Mouse (Mus musculus): ENCODE results near the gene Zpld1. TPM values are rescaled to one million over a fixed set of nuclear protein-coding genes. Genes with fewer than 3 reads are reported as not detected.

Zpld1 gene
- 0.06 TPM in 1 of 2 replicates, not detected in the other for polyA plus RNA-seq (2014; fragmentation: Nextera tagmentation; extraction: Ambion mirVana)

- Histone ChIP-seq H3K36me3 (ENCODE audit: control insufficient read depth, insufficient read depth, low read length) (no peaks in the 10 kb centered on the region), H3K9me3 (replicated peaks; ENCODE audit: control insufficient read depth, low read length) (no peaks in the 10 kb centered on the region), H3K4me2 (no peak within 1 kb of the TSS), H3K4me3 (ENCODE audit: low read depth, low read length) (no peak within 1 kb of the TSS), H3K27ac (ENCODE audit: low read depth, low read length) (no peak within 1 kb of the TSS), H3K4me1 (ENCODE audit: control insufficient read depth, insufficient read depth, low read length) (no peaks in the 10 kb centered on the region), H3K27me3 (ENCODE audit: control insufficient read depth, insufficient read depth, low read length) (no peaks in the 10 kb centered on the region), H3K9ac (ENCODE audit: low read depth, low read length) (no peak within 1 kb of the TSS)
- WGBS (ENCODE audit: insufficient replicate concordance) = 96% methylated on average over 2 of the region's 2 CpGs
- no peak for ATAC-seq (replicated peaks; ENCODE audit: insufficient number of reproducible peaks, low FRiP score, low TSS enrichment)
These were observed at the start of gene Zpld1 for GRCm38 (mm10) chr16:55297886-55298285. Gene Zpld1 (minus strand): TSS chr16:55297986.

- ATAC-seq (replicated peaks; ENCODE audit: insufficient number of reproducible peaks, low FRiP score, low TSS enrichment) = no peak
- WGBS (ENCODE audit: insufficient replicate concordance) = 75% methylated on average over 3 of the region's 3 CpGs
- H3K9me3 ChIP-seq (replicated peaks; ENCODE audit: control insufficient read depth, low read length) = no peaks in the 10 kb centered on the region
These were observed 47.9 kb upstream of the Zpld1 start for GRCm38 (mm10) chr16:55345644-55346043.

GRCm38 (mm10) chr16:55321542-55322514, 24.0 kb upstream of the Zpld1 start:
- H3K9ac ChIP-seq (ENCODE audit: low read depth, low read length) = no peak overlapping the region
- H3K36me3 ChIP-seq (ENCODE audit: control insufficient read depth, insufficient read depth, low read length) = no peaks in the 10 kb centered on the region
- no peaks in the 10 kb centered on the region for H3K9me3 ChIP-seq (replicated peaks; ENCODE audit: control insufficient read depth, low read length)
- H3K27ac ChIP-seq (ENCODE audit: low read depth, low read length) = no peak overlapping the region
- WGBS (ENCODE audit: insufficient replicate concordance) = 62% methylated on average over 7 of the region's 8 CpGs
- no peak overlapping the region for H3K4me3 ChIP-seq (ENCODE audit: low read depth, low read length)
- no peaks in the 10 kb centered on the region for H3K27me3 ChIP-seq (ENCODE audit: control insufficient read depth, insufficient read depth, low read length)
- no peak overlapping the region for H3K4me2 ChIP-seq
- no peaks in the 10 kb centered on the region for H3K4me1 ChIP-seq (ENCODE audit: control insufficient read depth, insufficient read depth, low read length)
- ATAC-seq (replicated peaks; ENCODE audit: insufficient number of reproducible peaks, low FRiP score, low TSS enrichment) = no peak

More at GRCm38 (mm10) chr16:55345644-55346043, 47.9 kb upstream of the Zpld1 start:
- Histone ChIP-seq H3K4me2 (no peak overlapping the region), H3K4me1 (ENCODE audit: control insufficient read depth, insufficient read depth, low read length) (no peaks in the 10 kb centered on the region), H3K4me3 (ENCODE audit: low read depth, low read length) (no peak overlapping the region), H3K36me3 (ENCODE audit: control insufficient read depth, insufficient read depth, low read length) (no peaks in the 10 kb centered on the region), H3K27ac (ENCODE audit: low read depth, low read length) (no peak overlapping the region), H3K9ac (ENCODE audit: low read depth, low read length) (no peak overlapping the region), H3K27me3 (ENCODE audit: control insufficient read depth, insufficient read depth, low read length) (no peaks in the 10 kb centered on the region)

DNA sequence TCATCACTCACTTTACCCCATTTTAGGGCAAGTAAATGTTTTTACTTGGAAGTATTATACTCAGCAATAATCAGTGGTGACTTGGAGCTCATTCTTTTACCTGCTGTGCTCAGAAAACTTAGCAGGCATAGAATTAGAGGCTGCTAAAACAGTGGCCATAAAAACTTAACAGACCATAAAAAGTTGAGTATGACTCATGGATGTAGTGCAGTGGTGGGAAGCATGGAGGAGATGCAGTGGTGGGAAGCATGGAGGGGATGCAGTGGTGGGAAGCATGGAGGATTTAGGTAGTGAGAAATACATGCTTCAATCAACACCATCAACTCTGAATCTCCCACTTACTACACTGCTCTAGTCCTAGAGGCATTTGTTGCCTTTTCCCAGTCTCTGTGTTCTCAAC, 19.2 kb upstream of the Zpld1 start:
- no peaks in the 10 kb centered on the region for H3K27me3 ChIP-seq (ENCODE audit: control insufficient read depth, insufficient read depth, low read length)
- no peaks in the 10 kb centered on the region for H3K9me3 ChIP-seq (replicated peaks; ENCODE audit: control insufficient read depth, low read length)
- no peak overlapping the region for H3K27ac ChIP-seq (ENCODE audit: low read depth, low read length)
- H3K4me3 ChIP-seq (ENCODE audit: low read depth, low read length) = no peak overlapping the region
- no peak for ATAC-seq (replicated peaks; ENCODE audit: insufficient number of reproducible peaks, low FRiP score, low TSS enrichment)
- no peaks in the 10 kb centered on the region for H3K4me1 ChIP-seq (ENCODE audit: control insufficient read depth, insufficient read depth, low read length)
- no peak overlapping the region for H3K9ac ChIP-seq (ENCODE audit: low read depth, low read length)
- H3K36me3 ChIP-seq (ENCODE audit: control insufficient read depth, insufficient read depth, low read length) = no peaks in the 10 kb centered on the region
- no peak overlapping the region for H3K4me2 ChIP-seq

- no peaks in the 10 kb centered on the region for H3K27me3 ChIP-seq (ENCODE audit: control insufficient read depth, insufficient read depth, low read length)
- H3K27ac ChIP-seq (ENCODE audit: low read depth, low read length) = no peak overlapping the region
- H3K4me1 ChIP-seq (ENCODE audit: control insufficient read depth, insufficient read depth, low read length) = no peaks in the 10 kb centered on the region
- no peaks in the 10 kb centered on the region for H3K36me3 ChIP-seq (ENCODE audit: control insufficient read depth, insufficient read depth, low read length)
- no peak overlapping the region for H3K4me2 ChIP-seq
- H3K9me3 ChIP-seq (replicated peaks; ENCODE audit: control insufficient read depth, low read length) = no peaks in the 10 kb centered on the region
- WGBS (ENCODE audit: insufficient replicate concordance) = 78% methylated on average over 3 of the region's 3 CpGs
- no peak overlapping the region for H3K4me3 ChIP-seq (ENCODE audit: low read depth, low read length)
- no peak overlapping the region for H3K9ac ChIP-seq (ENCODE audit: low read depth, low read length)
- no peak for ATAC-seq (replicated peaks; ENCODE audit: insufficient number of reproducible peaks, low FRiP score, low TSS enrichment)
These were observed 14.3 kb upstream of the Zpld1 start for GRCm38 (mm10) chr16:55312106-55312505.

GRCm38 (mm10) chr16:55282696-55283095, 15.1 kb downstream of the Zpld1 start:
- Histone ChIP-seq H3K27me3 (ENCODE audit: control insufficient read depth, insufficient read depth, low read length) (no peaks in the 10 kb centered on the region), H3K36me3 (ENCODE audit: control insufficient read depth, insufficient read depth, low read length) (no peaks in the 10 kb centered on the region), H3K4me3 (ENCODE audit: low read depth, low read length) (no peak overlapping the region), H3K4me1 (ENCODE audit: control insufficient read depth, insufficient read depth, low read length) (no peaks in the 10 kb centered on the region), H3K4me2 (no peak overlapping the region), H3K27ac (ENCODE audit: low read depth, low read length) (no peak overlapping the region), H3K9ac (ENCODE audit: low read depth, low read length) (no peak overlapping the region), H3K9me3 (replicated peaks; ENCODE audit: control insufficient read depth, low read length) (no peaks in the 10 kb centered on the region)
- 76% methylated on average over 2 of the region's 2 CpGs for WGBS (ENCODE audit: insufficient replicate concordance)
- no peak for ATAC-seq (replicated peaks; ENCODE audit: insufficient number of reproducible peaks, low FRiP score, low TSS enrichment)

GRCm38 (mm10) chr16:55277447-55277846, 20.3 kb downstream of the Zpld1 start:
- no peak overlapping the region for H3K27ac ChIP-seq (ENCODE audit: low read depth, low read length)
- H3K4me1 ChIP-seq (ENCODE audit: control insufficient read depth, insufficient read depth, low read length) = no peaks in the 10 kb centered on the region
- WGBS (ENCODE audit: insufficient replicate concordance) = 83% methylated on average over 3 of the region's 3 CpGs
- H3K27me3 ChIP-seq (ENCODE audit: control insufficient read depth, insufficient read depth, low read length) = no peaks in the 10 kb centered on the region
- H3K4me2 ChIP-seq = no peak overlapping the region
- H3K36me3 ChIP-seq (ENCODE audit: control insufficient read depth, insufficient read depth, low read length) = no peaks in the 10 kb centered on the region
- no peak overlapping the region for H3K4me3 ChIP-seq (ENCODE audit: low read depth, low read length)
- no peaks in the 10 kb centered on the region for H3K9me3 ChIP-seq (replicated peaks; ENCODE audit: control insufficient read depth, low read length)
- ATAC-seq (replicated peaks; ENCODE audit: insufficient number of reproducible peaks, low FRiP score, low TSS enrichment) = no peak
- no peak overlapping the region for H3K9ac ChIP-seq (ENCODE audit: low read depth, low read length)

GRCm38 (mm10) chr16:55265281-55265680, 32.5 kb downstream of the Zpld1 start:
- WGBS (ENCODE audit: insufficient replicate concordance) = 43% methylated on average over 4 of the region's 4 CpGs
- no peaks in the 10 kb centered on the region for H3K9me3 ChIP-seq (replicated peaks; ENCODE audit: control insufficient read depth, low read length)
- H3K4me2 ChIP-seq = no peak overlapping the region
- H3K36me3 ChIP-seq (ENCODE audit: control insufficient read depth, insufficient read depth, low read length) = no peaks in the 10 kb centered on the region
- H3K27ac ChIP-seq (ENCODE audit: low read depth, low read length) = no peak overlapping the region
- no peaks in the 10 kb centered on the region for H3K27me3 ChIP-seq (ENCODE audit: control insufficient read depth, insufficient read depth, low read length)
- H3K4me3 ChIP-seq (ENCODE audit: low read depth, low read length) = no peak overlapping the region
- H3K4me1 ChIP-seq (ENCODE audit: control insufficient read depth, insufficient read depth, low read length) = no peaks in the 10 kb centered on the region
- H3K9ac ChIP-seq (ENCODE audit: low read depth, low read length) = no peak overlapping the region
- ATAC-seq (replicated peaks; ENCODE audit: insufficient number of reproducible peaks, low FRiP score, low TSS enrichment) = no peak
